Mouse (Mus musculus): ENCODE measurements around the gene Nos3.

- TF ChIP-seq POLR2A (IDR thresholded peaks at IDR 0.05; ENCODE audit: borderline replicate concordance, extremely low read depth, insufficient read depth, insufficient read length, poor library complexity, severe bottlenecking), result no peak
- no peak for TF ChIP-seq CTCF (IDR thresholded peaks at IDR 0.05; ENCODE audit: borderline replicate concordance, extremely low read depth, insufficient read depth, insufficient read length)
Measured at GRCm38 (mm10) chr5:24409466-24409865, 44.9 kb downstream of the Nos3 start.
